Mouse (Mus musculus): ENCODE results near the gene Hist2h2ac. TPM values are rescaled to one million over a fixed set of nuclear protein-coding genes. Genes with fewer than 3 reads are reported as not detected.
"Not testable (repeated sequence)": the region's sequence is repeated elsewhere in the genome, so short reads cannot be mapped to it uniquely, and the experiment has no call there.

Gene Hist2h2ac
- total and polyA plus RNA-seq, 2 experiments from 2014 or later = 1.9 to 471 TPM

GRCm38 (mm10) chr3:96207819-96208218, 12.9 kb downstream of the Hist2h2ac start:
- 87% methylated on average over 3 of the region's 3 CpGs for WGBS
- Histone ChIP-seq H3K9ac (no peak overlapping the region), H3K4me3 (ENCODE audit: low read depth, low read length) (no peak overlapping the region), H3K27me3 (ENCODE audit: insufficient read depth, low read length) (no peaks in the 10 kb centered on the region), H3K36me3 (ENCODE audit: insufficient read depth) (no peaks in the 10 kb centered on the region), H3K4me1 (ENCODE audit: insufficient read depth) (no peaks in the 10 kb centered on the region), H3K9me3 (ENCODE audit: low read length) (no peaks in the 10 kb centered on the region), H3K4me2 (ENCODE audit: low read depth) (no peak overlapping the region), H3K27ac (ENCODE audit: low read depth, low read length) (no peak overlapping the region)
- peak; percentile 29 for TF ChIP-seq CTCF (IDR thresholded peaks at IDR 0.05; ENCODE audit: low read depth)
- no peak for DNase-seq
- no peak for ATAC-seq

- Histone ChIP-seq H3K4me1 (ENCODE audit: insufficient read depth) (peaks cover 4% of the 10 kb centered on the region), H3K9me3 (ENCODE audit: low read length) (no peaks in the 10 kb centered on the region), H3K27ac (ENCODE audit: low read depth, low read length) (no peak overlapping the region), H3K36me3 (ENCODE audit: insufficient read depth) (0 out of 2 replicates have a peak, but pooled peaks cover 1% of the 10 kb centered on the region), H3K9ac (no peak overlapping the region), H3K27me3 (ENCODE audit: insufficient read depth, low read length) (no peaks in the 10 kb centered on the region), H3K4me2 (ENCODE audit: low read depth) (no peak overlapping the region), H3K4me3 (ENCODE audit: low read depth, low read length) (no peak overlapping the region)
- ATAC-seq (no peak), DNase-seq (no peak)
- 70% methylated on average over 2 of the region's 2 CpGs for WGBS
- TF ChIP-seq CTCF (IDR thresholded peaks at IDR 0.05; ENCODE audit: low read depth) = no peak
Observed at GRCm38 (mm10) chr3:96199731-96200130, 20.9 kb downstream of the Hist2h2ac start.

GRCm38 (mm10) chr3:96198601-96199251, 22.0 kb downstream of the Hist2h2ac start:
- 32% methylated on average over 7 of the region's 8 CpGs for WGBS
- not testable (repeated sequence) for H3K9me3 ChIP-seq (ENCODE audit: low read length); H3K9ac ChIP-seq; H3K27me3 ChIP-seq (ENCODE audit: insufficient read depth, low read length); H3K27ac ChIP-seq (ENCODE audit: low read depth, low read length); H3K4me1 ChIP-seq (ENCODE audit: insufficient read depth); DNase-seq; H3K4me3 ChIP-seq (ENCODE audit: low read depth, low read length); ATAC-seq
- Histone ChIP-seq H3K4me2 (ENCODE audit: low read depth) (peak overlapping the region; percentile 91), H3K36me3 (ENCODE audit: insufficient read depth) (peaks cover 11% of the 10 kb centered on the region)

- ATAC-seq = no peak
- Histone ChIP-seq H3K9ac (peak overlapping the region; percentile 84), H3K27me3 (ENCODE audit: insufficient read depth, low read length) (no peaks in the 10 kb centered on the region), H3K9me3 (ENCODE audit: low read length) (no peaks in the 10 kb centered on the region), H3K4me2 (ENCODE audit: low read depth) (peak overlapping the region; percentile 91), H3K4me3 (ENCODE audit: low read depth, low read length) (peak overlapping the region; percentile 56), H3K27ac (ENCODE audit: low read depth, low read length) (peak overlapping the region; percentile 97), H3K36me3 (ENCODE audit: insufficient read depth) (peaks cover 17% of the 10 kb centered on the region), H3K4me1 (ENCODE audit: insufficient read depth) (peaks cover 4% of the 10 kb centered on the region)
- no peak for DNase-seq
- WGBS = 3% methylated on average over 6 of the region's 6 CpGs
- no peak for TF ChIP-seq CTCF (IDR thresholded peaks at IDR 0.05; ENCODE audit: low read depth)
Observed at GRCm38 (mm10) chr3:96198181-96198580, 22.5 kb downstream of the Hist2h2ac start.

- H3K36me3 ChIP-seq (ENCODE audit: insufficient read depth) = peaks cover 24% of the 10 kb centered on the region
- TF ChIP-seq CTCF (IDR thresholded peaks at IDR 0.05; ENCODE audit: low read depth) = peak; percentile 50; the same call in 1 of the 2 replicates
- H3K9me3 ChIP-seq (ENCODE audit: low read length) = no peaks in the 10 kb centered on the region
- H3K27me3 ChIP-seq (ENCODE audit: insufficient read depth, low read length) = no peaks in the 10 kb centered on the region
- peak overlapping the region; percentile 56 for H3K4me3 ChIP-seq (ENCODE audit: low read depth, low read length)
- peak overlapping the region; percentile 97 for H3K27ac ChIP-seq (ENCODE audit: low read depth, low read length)
- DNase-seq (peak; percentile 96), ATAC-seq (peak; percentile 95)
- peak overlapping the region; percentile 91 for H3K4me2 ChIP-seq (ENCODE audit: low read depth)
- WGBS = under 1% methylated on average over 50 of the region's 50 CpGs
- peak overlapping the region; percentile 84 for H3K9ac ChIP-seq
- H3K4me1 ChIP-seq (ENCODE audit: insufficient read depth) = peaks cover 4% of the 10 kb centered on the region
Observed at GRCm38 (mm10) chr3:96197129-96197749, 23.4 kb downstream of the Hist2h2ac start.

- H3K27ac ChIP-seq (ENCODE audit: low read depth, low read length) = peak overlapping the region; percentile 97
- peak overlapping the region; percentile 91 for H3K4me2 ChIP-seq (ENCODE audit: low read depth)
- no peak for ATAC-seq
- H3K27me3 ChIP-seq (ENCODE audit: insufficient read depth, low read length) = no peaks in the 10 kb centered on the region
- H3K36me3 ChIP-seq (ENCODE audit: insufficient read depth) = peaks cover 26% of the 10 kb centered on the region
- peak; percentile 30 for DNase-seq
- 19% methylated on average over 27 of the region's 27 CpGs for WGBS
- peak overlapping the region; percentile 56 for H3K4me3 ChIP-seq (ENCODE audit: low read depth, low read length)
- H3K9me3 ChIP-seq (ENCODE audit: low read length) = no peaks in the 10 kb centered on the region
- H3K9ac ChIP-seq = peak overlapping the region; percentile 84
- TF ChIP-seq CTCF (IDR thresholded peaks at IDR 0.05; ENCODE audit: low read depth) = no peak
- H3K4me1 ChIP-seq (ENCODE audit: insufficient read depth) = peaks cover 4% of the 10 kb centered on the region
Observed at GRCm38 (mm10) chr3:96196437-96197128, 24.1 kb downstream of the Hist2h2ac start.

Data from forebrain, postnatal 0 days (tissue).